24 mouse cellular contexts compared by ENCODE assay signal in genomic region chr3:75895075-75895474, GRCm38 (mm10).
"Had no signal": no experiment of that assay in that cellular context is flagged by ENCODE, and none has a peak within 500 bp of the region (broad histone marks: within the 10 kb centered on the region; RNA-seq: fewer than 3 reads in every experiment).

No protein-coding gene starts in this region.

- H3K27ac ChIP-seq: heart, adult 2 months; heart, embryonic 13.5 days; heart, embryonic 15.5 days; hindbrain, embryonic 12.5 days; hindbrain, embryonic 14.5 days; intestine, embryonic 15.5 days; layer of hippocampus, adult 2 months; limb, embryonic 10.5 days; limb, embryonic 12.5 days; liver, embryonic 13.5 days had no signal

- ATAC-seq: hindbrain, embryonic 16.5 days; inflammation-experienced regulatory T-cells, adult 6 months; intestine, embryonic 15.5 days; intestine, postnatal 0 days had no signal

- H3K4me2 ChIP-seq: heart, embryonic 11.5 days; heart, embryonic 13.5 days; heart, embryonic 15.5 days; hindbrain, embryonic 12.5 days; hindbrain, embryonic 14.5 days; intestine, embryonic 15.5 days; limb, embryonic 12.5 days; liver, embryonic 11.5 days; liver, embryonic 13.5 days had no signal

- H3K9me3 ChIP-seq: heart, embryonic 13.5 days; heart, embryonic 15.5 days; hindbrain, embryonic 12.5 days; intestine, embryonic 15.5 days; limb, embryonic 10.5 days; limb, embryonic 12.5 days; liver, embryonic 13.5 days had no signal

- H3K9ac ChIP-seq: heart, embryonic 13.5 days; heart, embryonic 15.5 days; hindbrain, embryonic 12.5 days; hindbrain, embryonic 14.5 days; intestine, embryonic 15.5 days; limb, embryonic 12.5 days; liver, embryonic 13.5 days had no signal

- H3K4me3 ChIP-seq: heart, adult 2 months; heart, embryonic 13.5 days; heart, embryonic 15.5 days; hindbrain, embryonic 12.5 days; intestine, embryonic 15.5 days; layer of hippocampus, adult 2 months; limb, embryonic 10.5 days; limb, embryonic 12.5 days; liver, embryonic 13.5 days had no signal

- H3K4me1 ChIP-seq: heart, embryonic 13.5 days; heart, embryonic 15.5 days; hindbrain, embryonic 12.5 days; intestine, embryonic 15.5 days; limb, embryonic 10.5 days; limb, embryonic 12.5 days; liver, embryonic 13.5 days had no signal

- H3K27me3 ChIP-seq: heart, embryonic 13.5 days; heart, embryonic 15.5 days; hindbrain, embryonic 12.5 days; intestine, embryonic 15.5 days; limb, embryonic 12.5 days; liver, embryonic 13.5 days had no signal

- DNase-seq: gastrocnemius, postnatal 14 days; gastrocnemius, postnatal 36 days; heart, adult 2 months; heart, postnatal 14 days; heart, postnatal 36 days; kidney, adult 18-20 months; kidney, adult 8-10 months; kidney, postnatal 10 days; kidney, postnatal 4 days; liver; liver, embryonic 13.5 days had no signal
